Mouse (Mus musculus) gastrocnemius, postnatal 36 days (tissue): ENCODE measurements around the gene Nfyb. TPM values are rescaled to one million over a fixed set of nuclear protein-coding genes. Genes with fewer than 3 reads are reported as not detected.

Experiments used
- DNase-seq, 2 experiments: peaks; one replicate each; pipeline ENCODE4 v3.0.0; 2022
- intact Hi-C: fragments of 180-260 bp; cut with DNase I; formaldehyde crosslinking; loops from one replicate; pipeline ENCODE4 v1.15.1; 2025
- total RNA-seq, 2 experiments: library from RNA; stranded (reverse); gene quantifications; 2 replicates each; pipeline ENCODE4 v1.2.3; 2021

The Nfyb gene
- total RNA-seq, 2 experiments from 2014 or later, result 31.7 to 38.2 TPM

GRCm38 (mm10) chr10:82752921-82753320 is 11.0 kb downstream of the Nfyb start:
- no peak for DNase-seq
- intact Hi-C loops, result no loop called here

- intact Hi-C loops, result no loop called here
Observed at GRCm38 (mm10) chr10:82750778-82751177, 13.2 kb downstream of the Nfyb start.

GRCm38 (mm10) chr10:82746988-82747850 is 16.7 kb downstream of the Nfyb start:
- intact Hi-C loops, result no loop called here
- no peak for DNase-seq

More at GRCm38 (mm10) chr10:82750778-82751177, 13.2 kb downstream of the Nfyb start:
- DNase-seq, result no peak

GRCm38 (mm10) chr10:82745301-82745700 is 18.6 kb downstream of the Nfyb start:
- intact Hi-C loops, result no loop called here
- DNase-seq, result no peak

GRCm38 (mm10) chr10:82744296-82744695 is 19.6 kb downstream of the Nfyb start:
- intact Hi-C loops, result no loop called here
- DNase-seq, result no peak

GRCm38 (mm10) chr10:82742578-82742977 is 21.4 kb downstream of the Nfyb start:
- intact Hi-C loops, result no loop called here

GRCm38 (mm10) chr10:82741876-82742275 is 22.1 kb downstream of the Nfyb start:
- no peak for DNase-seq
- intact Hi-C loops, result no loop called here

More at GRCm38 (mm10) chr10:82742578-82742977, 21.4 kb downstream of the Nfyb start:
- DNase-seq, result no peak

GRCm38 (mm10) chr10:82741354-82741753 is 22.6 kb downstream of the Nfyb start:
- no peak for DNase-seq
- intact Hi-C loops, result no loop called here

- intact Hi-C loops, result loop anchor here (2.0 kb wide), 1 partner anchor 35 kb away; no protein-coding TSS in a partner anchor
- no peak for DNase-seq
Observed at GRCm38 (mm10) chr10:82699296-82699941, 64.5 kb downstream of the Nfyb start.

GRCm38 (mm10) chr10:82698712-82699261 is 65.2 kb downstream of the Nfyb start:
- intact Hi-C loops, result loop anchor here (2.0 kb wide), 1 partner anchor 34 kb away; no protein-coding TSS in a partner anchor
- peak; percentile 81 to 83 for DNase-seq

Other genes starting within 250 kb of the Nfyb start
- gene 1190007I07Rik, start 140.9 kb downstream of the Nfyb start, total RNA-seq, result 10 to 100 TPM; 28.6 to 32.7 TPM
- 10 to 100 TPM; 15.3 to 15.5 TPM for gene Tdg, start 134.3 kb downstream of the Nfyb start, total RNA-seq
- gene Glt8d2, start 73.5 kb downstream of the Nfyb start, total RNA-seq, result 1 to 10 TPM; 1.7 to 2.8 TPM
- gene Hcfc2, start 68.0 kb downstream of the Nfyb start, total RNA-seq, result 10 to 100 TPM; 23.8 to 24.6 TPM
- 10 to 100 TPM; 44.4 to 46.8 TPM for gene Txnrd1, start 69.8 kb upstream of the Nfyb start, total RNA-seq
- 1 to 10 TPM in 1 of 2 experiments, under 1 TPM in 1; 0.84 to 1.3 TPM for gene Eid3, start 102.5 kb upstream of the Nfyb start, total RNA-seq
- gene Chst11, start 221.4 kb upstream of the Nfyb start, total RNA-seq, result 1 to 10 TPM in 1 of 2 experiments, under 1 TPM in 1; 0.77 to 1.2 TPM